Mouse (Mus musculus) CH12.LX (cell line): ENCODE data around the gene Miip.

Experiments
- CTCF ChIP-seq, 2 experiments: IDR thresholded peaks in 1 of 2; conservative IDR thresholded peaks in 1 of 2; 2 replicates each; pipeline ENCODE4 v1.5.1; 2011 to 2012; ENCODE audit warnings: low read depth in 2 of 2, low read length in 2 of 2, improper control_type of control experiment in 1 of 2, inconsistent platforms in 1 of 2, mild to moderate bottlenecking in 1 of 2, moderate library complexity in 1 of 2
- ZKSCAN1 ChIP-seq: IDR thresholded peaks from 2 replicates; pipeline ENCODE4 v1.6.1; 2012; ENCODE audit warnings: low read depth, inconsistent platforms, low read length, improper control_type of control experiment, borderline replicate concordance

GRCm38 (mm10) chr4:147886158-147886557 lies 17.5 kb upstream of the Miip start:
- no peak for TF ChIP-seq ZKSCAN1
- no peak for TF ChIP-seq CTCF (conservative IDR thresholded peaks at IDR 0.05 in 1 of 2, IDR thresholded peaks at IDR 0.05 in 1 of 2; ENCODE audit: low read depth in 2 of 2, low read length in 2 of 2)
